Mouse (Mus musculus) midbrain, postnatal 0 days (tissue): ENCODE measurements around the gene Tmc7. TPM values are rescaled to one million over a fixed set of nuclear protein-coding genes. Genes with fewer than 3 reads are reported as not detected.
A peak's percentile ranks its signal among the peaks of the same experiment; 100 is the strongest.

Experiments used
- ATAC-seq: fragments of 200-750 bp; cut with Nextera tagmentation; 2 replicates; pipeline ENCODE4 v1.8.0; 2017; ENCODE audit warnings: moderate number of reproducible peaks, mild to moderate bottlenecking, moderate TSS enrichment, moderate library complexity; ENCODE audit not compliant: low FRiP score
- DNase-seq: peaks from one replicate; pipeline ENCODE4 v3.0.0-alpha.2; 2015; ENCODE audit warnings: low spot score
- H3K27ac ChIP-seq: fragments of 300-500 bp; sonication (generic); 2 replicates; pipeline ENCODE4 v1.5.1; 2014; ENCODE audit warnings: low read depth, mild to moderate bottlenecking, low read length, mixed read lengths
- H3K27me3 ChIP-seq: fragments of 300-500 bp; sonication (generic); 2 replicates; pipeline ENCODE4 v1.6.1; 2014; ENCODE audit warnings: low read length, control low read depth, mixed read lengths; ENCODE audit not compliant: insufficient read depth
- H3K36me3 ChIP-seq: fragments of 300-500 bp; sonication (generic); 2 replicates; pipeline ENCODE4 v1.6.1; 2014; ENCODE audit warnings: low read length, control low read depth, mixed read lengths; ENCODE audit not compliant: insufficient read depth
- H3K4me1 ChIP-seq: fragments of 300-500 bp; sonication (generic); 2 replicates; pipeline ENCODE4 v1.6.1; 2014; ENCODE audit warnings: mild to moderate bottlenecking, control low read depth, antibody characterized with exemption, low read length, mixed read lengths; ENCODE audit not compliant: insufficient read depth
- H3K4me2 ChIP-seq: fragments of 300-500 bp; sonication (generic); 2 replicates; pipeline ENCODE4 v1.6.1; 2014; ENCODE audit warnings: low read depth, mild to moderate bottlenecking, low read length, mixed read lengths; ENCODE audit not compliant: poor library complexity, severe bottlenecking
- H3K4me3 ChIP-seq: fragments of 300-500 bp; sonication (generic); 2 replicates; pipeline ENCODE4 v1.5.1; 2014; ENCODE audit warnings: low read depth, mild to moderate bottlenecking, low read length, moderate library complexity
- H3K9ac ChIP-seq: fragments of 300-500 bp; sonication (generic); replicated peaks from 2 replicates; pipeline ENCODE4 v1.6.1; 2014; ENCODE audit warnings: mild to moderate bottlenecking, low read length, moderate library complexity, mixed read lengths; ENCODE audit not compliant: poor library complexity, severe bottlenecking
- H3K9me3 ChIP-seq: fragments of 300-500 bp; sonication (generic); 2 replicates; pipeline ENCODE4 v1.6.1; 2016; ENCODE audit warnings: low read length, control low read depth
- CTCF ChIP-seq: IDR thresholded peaks from 2 replicates; pipeline ENCODE4 v1.5.1; 2016; ENCODE audit warnings: antibody characterized with exemption, mild to moderate bottlenecking
- WGBS: fragments of 180-500 bp; shearing (Covaris S2); extraction: QIAGEN DNeasy Blood & Tissue Kit; methylation state at CpG from one replicate; pipeline ENCODE4 v1.1.7; 2014; 5-methylcytosine and 5-hydroxymethylcytosine counted together
- polyA plus RNA-seq: library from polyadenylated mRNA; unstranded; fragments of >200 nt; fragmentation: Nextera tagmentation; extraction: Ambion mirVana; gene quantifications from 2 replicates; pipeline ENCODE4 v1.2.1, GENCODE M21; 2015
- total RNA-seq: library from RNA; depleted of rRNA; stranded (reverse); fragments of >200 nt; gene quantifications from 2 replicates; pipeline ENCODE4 v1.2.3, GENCODE M21; 2014

Tmc7 gene
- total and polyA plus RNA-seq, 2 experiments from 2014 or later: 5.4 to 11.5 TPM

DNA sequence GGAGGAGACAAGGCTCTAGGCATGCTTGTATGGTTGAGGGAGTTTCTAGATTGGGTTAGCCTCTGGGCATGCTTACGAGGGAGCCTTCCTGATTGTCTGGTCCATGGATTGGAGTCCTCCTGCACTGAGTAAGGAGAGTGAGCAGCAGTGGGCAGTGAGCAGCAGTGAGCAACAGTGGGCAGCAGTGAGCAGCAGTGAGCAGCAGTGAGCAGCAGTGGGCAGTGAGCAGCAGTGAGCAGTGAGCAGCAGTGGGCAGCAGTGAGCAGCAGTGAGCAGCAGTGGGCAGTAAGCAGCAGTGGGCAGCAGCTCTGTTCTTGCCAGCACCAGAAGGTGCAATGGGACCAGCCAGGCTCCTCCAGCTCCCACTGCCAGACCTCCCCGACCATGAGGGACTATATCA lies 66.7 kb downstream of the Tmc7 start:
- peak; percentile 54 for TF ChIP-seq CTCF
- ATAC-seq: no peak
- whole genome bisulfite sequencing: 68% methylated on average over 2 of the region's 2 CpGs

DNA sequence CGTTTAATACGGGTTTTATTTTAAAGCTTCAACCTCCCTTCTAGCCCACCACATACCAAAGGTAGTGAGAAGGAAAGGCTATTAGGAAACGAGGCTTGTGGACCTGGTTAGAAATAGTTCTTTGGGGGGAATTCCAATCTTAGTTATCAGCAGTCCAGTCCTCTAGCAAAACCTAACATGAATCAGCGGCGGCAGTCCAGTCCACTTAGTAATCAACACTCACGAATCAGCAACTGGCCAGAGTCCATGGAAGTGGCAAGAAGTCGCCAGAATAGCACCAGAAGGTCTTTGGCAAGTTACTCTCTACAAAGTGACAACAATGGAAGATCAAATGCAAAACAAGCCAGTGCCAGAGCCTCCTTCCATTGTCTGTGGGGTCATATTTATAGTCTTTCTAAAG lies 76.0 kb downstream of the Tmc7 start:
- 79% methylated on average over 7 of the region's 7 CpGs for WGBS
- Histone ChIP-seq H3K4me1 (no peaks in the 10 kb centered on the region), H3K4me2 (no peak overlapping the region), H3K27me3 (no peaks in the 10 kb centered on the region), H3K4me3 (no peak overlapping the region), H3K9me3 (no peaks in the 10 kb centered on the region), H3K9ac (no peak overlapping the region), H3K36me3 (no peaks in the 10 kb centered on the region), H3K27ac (no peak overlapping the region)
- ATAC-seq: no peak
- no peak for DNase-seq
- TF ChIP-seq CTCF: no peak

More for the DNA sequence above, 66.7 kb downstream of the Tmc7 start:
- H3K4me3 ChIP-seq: no peak overlapping the region
- H3K27me3 ChIP-seq: no peaks in the 10 kb centered on the region
- no peaks in the 10 kb centered on the region for H3K9me3 ChIP-seq
- H3K9ac ChIP-seq: no peak overlapping the region
- no peaks in the 10 kb centered on the region for H3K4me1 ChIP-seq
- no peak overlapping the region for H3K4me2 ChIP-seq
- H3K36me3 ChIP-seq: peaks cover 3% of the 10 kb centered on the region; the same call in 1 of the 2 replicates
- no peak overlapping the region for H3K27ac ChIP-seq
- DNase-seq: no peak

DNA sequence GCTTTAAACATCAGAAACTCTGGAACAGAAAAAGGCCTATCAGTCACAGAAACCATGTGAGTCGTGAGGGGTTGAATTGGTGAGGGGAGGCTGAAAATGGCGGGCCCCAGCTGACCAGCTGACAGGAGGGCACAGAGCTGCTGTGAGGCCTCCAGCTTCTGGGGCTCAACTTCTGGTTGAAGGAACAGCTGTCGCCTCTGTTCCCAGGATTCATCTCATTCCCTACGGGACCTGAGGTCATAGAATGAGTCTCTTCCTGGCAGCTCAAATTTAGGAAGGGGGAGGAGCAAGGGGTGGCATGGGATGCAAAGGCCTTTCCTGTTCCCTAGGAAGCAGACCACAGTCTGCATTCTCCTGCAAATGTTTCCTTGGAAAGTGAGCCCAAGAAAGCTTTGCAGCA lies 80.7 kb downstream of the Tmc7 start:
- H3K9me3 ChIP-seq: no peaks in the 10 kb centered on the region
- H3K4me1 ChIP-seq: no peaks in the 10 kb centered on the region
- no peak overlapping the region for H3K27ac ChIP-seq
- no peaks in the 10 kb centered on the region for H3K27me3 ChIP-seq
- no peak overlapping the region for H3K4me2 ChIP-seq
- 66% methylated on average over 4 of the region's 4 CpGs for WGBS
- H3K36me3 ChIP-seq: no peaks in the 10 kb centered on the region
- H3K9ac ChIP-seq: no peak overlapping the region
- H3K4me3 ChIP-seq: no peak overlapping the region
- no peak for ATAC-seq
- DNase-seq: no peak
- no peak for TF ChIP-seq CTCF

DNA sequence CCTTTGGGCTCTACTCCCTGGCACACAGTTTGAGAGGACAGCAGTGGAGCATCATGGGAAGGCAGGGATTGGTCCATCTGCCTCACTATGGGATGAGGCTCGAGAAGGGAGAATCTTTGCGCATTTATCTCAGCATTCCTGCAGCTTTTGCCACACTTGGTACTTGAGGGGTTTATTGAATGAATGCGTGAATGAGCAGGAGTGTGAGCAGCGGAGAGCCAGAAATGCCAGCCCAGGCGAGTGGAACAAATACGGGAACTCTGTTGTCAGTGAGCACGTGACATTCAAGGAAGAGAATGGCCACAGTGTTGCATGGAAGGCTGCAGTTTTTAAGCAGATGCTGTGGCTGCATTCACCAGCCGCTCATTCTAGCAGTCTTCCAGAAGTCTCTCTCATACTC lies 82.2 kb downstream of the Tmc7 start:
- no peak for ATAC-seq
- Histone ChIP-seq H3K27me3 (no peaks in the 10 kb centered on the region), H3K4me1 (no peaks in the 10 kb centered on the region), H3K4me2 (no peak overlapping the region), H3K4me3 (no peak overlapping the region), H3K36me3 (no peaks in the 10 kb centered on the region), H3K9ac (no peak overlapping the region), H3K9me3 (no peaks in the 10 kb centered on the region), H3K27ac (no peak overlapping the region)
- no peak for TF ChIP-seq CTCF
- no peak for DNase-seq
- 67% methylated on average over 8 of the region's 8 CpGs for WGBS

DNA sequence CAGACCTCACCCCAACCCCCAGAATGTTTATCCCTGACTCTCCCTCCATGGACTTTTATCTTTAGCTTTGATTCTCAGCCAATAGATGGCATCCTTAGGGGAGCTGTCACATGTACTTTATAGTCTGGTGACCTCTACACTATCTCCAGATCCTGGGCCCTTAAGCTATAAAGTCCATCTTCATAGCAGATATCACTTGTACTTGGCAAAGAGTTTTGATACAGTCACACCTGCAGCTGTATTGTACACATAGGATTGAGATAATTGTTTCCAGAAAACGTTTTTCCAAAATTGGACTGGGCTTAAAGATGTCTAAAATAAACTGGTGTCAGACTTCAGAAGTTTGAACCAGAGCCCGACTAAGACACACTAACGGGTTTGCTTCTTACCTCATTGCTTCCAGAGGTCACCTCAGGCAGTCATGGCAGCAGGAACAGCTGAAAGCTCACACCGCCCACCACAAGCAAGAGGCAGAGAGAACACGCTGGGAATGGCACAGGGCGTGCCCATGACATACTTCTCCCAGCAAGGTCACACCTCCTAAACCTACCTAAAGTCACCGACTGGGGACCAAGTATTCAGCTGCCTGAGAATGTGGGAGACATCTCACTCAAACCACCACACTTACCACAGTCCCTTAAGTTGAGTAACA lies 84.6 kb downstream of the Tmc7 start:
- 81% methylated on average over 7 of the region's 7 CpGs for WGBS
- no peak overlapping the region for H3K27ac ChIP-seq

DNA sequence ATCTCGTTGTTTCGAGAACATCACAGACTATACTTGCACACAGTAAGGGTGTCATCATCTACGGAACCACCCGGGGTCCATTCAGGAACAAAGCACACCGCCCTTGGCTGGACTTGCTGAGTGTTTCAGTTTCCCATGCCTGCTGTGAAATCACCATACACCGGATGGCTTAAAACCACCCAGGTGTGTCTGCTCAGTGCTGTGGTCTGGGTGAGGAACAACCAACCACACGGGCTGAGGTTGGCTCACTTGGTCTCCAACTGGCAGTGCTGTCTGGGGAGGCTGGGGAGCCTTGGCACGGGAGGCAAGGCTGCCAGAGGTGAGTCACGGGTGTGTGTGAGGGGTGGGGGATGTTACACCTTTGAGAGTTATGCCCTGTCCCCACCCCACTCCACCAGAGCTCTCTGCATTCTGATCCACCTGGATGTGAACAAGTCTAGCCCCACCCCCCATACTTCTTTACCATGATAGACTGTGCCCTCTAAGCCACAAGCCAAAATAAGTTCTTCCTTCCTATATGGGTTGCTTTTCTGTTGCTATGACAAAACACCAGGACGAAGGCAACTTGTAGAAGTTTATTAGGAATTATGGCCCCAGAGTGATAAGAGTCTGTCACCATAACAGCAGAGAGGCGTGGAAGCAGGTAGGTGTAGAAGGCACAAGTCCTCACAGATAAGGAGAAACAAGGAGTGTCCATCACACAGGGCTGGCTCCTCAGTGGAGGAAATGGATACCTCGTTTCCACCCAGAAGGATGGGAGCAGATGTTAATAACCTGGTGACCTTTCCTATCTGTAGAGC lies 85.4 kb downstream of the Tmc7 start:
- H3K4me2 ChIP-seq: no peak overlapping the region
- H3K27me3 ChIP-seq: no peaks in the 10 kb centered on the region
- 83% methylated on average over 12 of the region's 12 CpGs for WGBS
- H3K9ac ChIP-seq: no peak overlapping the region
- no peak for ATAC-seq
- H3K4me1 ChIP-seq: no peaks in the 10 kb centered on the region
- H3K36me3 ChIP-seq: no peaks in the 10 kb centered on the region
- H3K9me3 ChIP-seq: no peaks in the 10 kb centered on the region
- H3K4me3 ChIP-seq: no peak overlapping the region
- DNase-seq: no peak
- TF ChIP-seq CTCF: no peak
- H3K27ac ChIP-seq: no peak overlapping the region

More for the DNA sequence above, 84.6 kb downstream of the Tmc7 start:
- DNase-seq (no peak), ATAC-seq (no peak)
- no peaks in the 10 kb centered on the region for H3K27me3 ChIP-seq
- H3K4me1 ChIP-seq: no peaks in the 10 kb centered on the region
- H3K4me3 ChIP-seq: no peak overlapping the region
- H3K4me2 ChIP-seq: no peak overlapping the region
- no peak for TF ChIP-seq CTCF
- H3K36me3 ChIP-seq: no peaks in the 10 kb centered on the region
- no peaks in the 10 kb centered on the region for H3K9me3 ChIP-seq
- no peak overlapping the region for H3K9ac ChIP-seq
